Mouse (Mus musculus) cerebellum, adult 11 months (tissue): ENCODE results near the gene Pbx1.

Experiments
- DNase-seq: peaks from one replicate; pipeline ENCODE4 v3.0.0; 2022

Gene Pbx1

GRCm38 (mm10) chr1:168425017-168425705 lies 6.9 kb downstream of the Pbx1 start:
- no peak for DNase-seq

DNA sequence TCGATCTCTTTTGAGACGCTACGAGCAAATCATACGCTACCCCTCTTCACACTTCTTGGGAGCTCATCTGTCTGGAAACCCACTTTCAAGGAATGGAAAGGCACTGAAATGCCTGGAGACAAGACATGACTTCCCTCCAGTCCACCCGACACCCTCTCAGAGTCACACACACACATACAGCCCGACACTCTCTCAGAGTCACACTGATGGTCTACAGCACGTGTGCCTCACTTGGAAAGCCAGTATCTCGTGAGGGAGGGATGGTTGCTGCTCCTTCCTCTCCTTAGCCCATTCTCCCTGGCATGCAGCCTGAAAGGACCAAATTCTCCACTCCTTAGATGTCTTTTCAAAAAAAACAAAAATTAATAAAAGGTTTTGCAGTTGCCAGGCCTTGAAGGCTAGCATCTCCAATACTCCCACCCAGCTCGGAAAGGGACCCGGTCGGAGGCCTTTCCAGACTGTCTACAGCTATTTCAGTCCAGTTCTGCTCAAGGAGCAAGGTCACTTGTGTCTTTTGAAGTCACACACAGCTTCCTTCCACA lies 8.6 kb downstream of the Pbx1 start:
- no peak for DNase-seq

GRCm38 (mm10) chr1:168418903-168419302 lies 13.2 kb downstream of the Pbx1 start:
- no peak for DNase-seq

DNA sequence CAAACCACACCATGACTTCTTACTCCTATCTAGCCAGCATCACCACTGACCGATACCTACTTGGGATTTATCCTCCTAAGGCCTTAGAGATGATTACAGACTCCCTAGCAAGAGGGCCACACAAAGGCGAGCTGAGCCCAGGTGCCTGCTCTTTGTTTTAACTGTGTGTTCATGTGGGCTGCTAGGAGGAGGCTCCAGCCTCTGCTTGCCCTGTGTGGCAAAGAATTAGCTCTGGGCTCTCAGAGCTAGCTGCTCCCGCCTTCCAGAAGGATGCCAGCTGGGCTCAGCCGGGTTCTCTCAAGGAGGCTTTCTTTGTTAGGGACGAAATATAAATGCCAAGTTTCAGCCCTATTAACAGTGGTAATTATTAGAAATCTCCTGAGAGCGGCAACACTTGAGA lies 14.4 kb downstream of the Pbx1 start:
- DNase-seq = no peak

DNA sequence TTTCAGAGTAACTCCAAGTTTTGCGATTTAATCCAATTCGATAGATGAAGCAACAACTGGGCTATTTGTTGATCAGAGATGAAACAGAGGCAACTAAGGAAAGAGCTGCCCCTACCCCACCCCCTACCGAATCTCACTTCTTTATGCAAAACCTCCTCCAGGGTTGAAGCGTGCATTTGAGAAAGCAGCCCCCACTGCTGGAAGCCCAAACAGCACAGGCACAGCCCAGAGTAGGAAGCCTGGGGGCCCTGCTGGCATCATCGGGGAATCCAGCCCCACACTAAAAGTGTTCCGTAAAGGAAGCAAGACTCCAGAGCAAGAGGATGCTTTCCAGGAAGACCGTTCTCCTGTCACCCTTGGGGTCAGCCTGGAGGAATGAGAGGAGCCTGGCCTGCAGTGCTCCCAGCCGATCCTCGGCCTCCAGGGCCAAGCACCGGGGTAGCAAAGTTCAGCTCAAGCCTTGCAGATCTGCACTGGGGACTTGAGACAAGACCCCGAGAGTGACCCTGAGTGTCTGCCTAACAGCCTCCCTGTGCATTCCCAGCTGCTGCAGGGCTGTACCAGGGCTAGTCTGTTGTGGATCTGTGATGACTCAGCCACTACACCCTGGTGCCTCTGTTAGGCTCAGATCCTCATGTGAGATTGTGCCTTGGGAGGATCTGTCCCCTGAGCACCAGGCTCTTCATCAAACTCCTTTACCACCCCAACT lies 15.2 kb downstream of the Pbx1 start:
- no peak for DNase-seq

- no peak for DNase-seq
Observed at GRCm38 (mm10) chr1:168410611-168411010, 21.5 kb downstream of the Pbx1 start.

DNA sequence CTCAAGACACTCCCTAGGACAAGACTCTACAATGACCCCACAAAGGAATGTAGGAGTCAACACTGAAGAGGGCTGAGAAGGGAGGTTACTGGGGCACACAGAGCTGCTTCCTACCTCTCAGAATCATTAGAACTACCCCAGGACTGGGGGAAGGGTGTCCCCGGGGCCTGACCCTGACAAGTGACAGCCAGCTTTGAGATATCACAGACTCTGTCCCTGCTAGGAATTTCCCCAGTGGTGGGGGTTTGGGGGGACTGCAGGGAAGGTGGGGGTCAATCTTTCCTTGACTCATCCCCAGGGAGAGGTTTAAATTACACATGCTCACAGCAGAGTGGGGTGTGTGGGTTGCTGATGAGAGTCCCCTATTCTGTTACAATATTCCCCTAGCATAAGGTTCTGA lies 22.0 kb downstream of the Pbx1 start:
- no peak for DNase-seq

- no peak for DNase-seq
Observed at GRCm38 (mm10) chr1:168408757-168409156, 23.3 kb downstream of the Pbx1 start.

- DNase-seq = no peak
Observed at GRCm38 (mm10) chr1:168407958-168408357, 24.1 kb downstream of the Pbx1 start.

- no peak for DNase-seq
Observed at GRCm38 (mm10) chr1:168406291-168406675, 25.8 kb downstream of the Pbx1 start.

GRCm38 (mm10) chr1:168405645-168406290 lies 26.3 kb downstream of the Pbx1 start:
- no peak for DNase-seq

GRCm38 (mm10) chr1:168403529-168403928 lies 28.5 kb downstream of the Pbx1 start:
- no peak for DNase-seq

- no peak for DNase-seq
Observed at GRCm38 (mm10) chr1:168402683-168403082, 29.4 kb downstream of the Pbx1 start.

DNA sequence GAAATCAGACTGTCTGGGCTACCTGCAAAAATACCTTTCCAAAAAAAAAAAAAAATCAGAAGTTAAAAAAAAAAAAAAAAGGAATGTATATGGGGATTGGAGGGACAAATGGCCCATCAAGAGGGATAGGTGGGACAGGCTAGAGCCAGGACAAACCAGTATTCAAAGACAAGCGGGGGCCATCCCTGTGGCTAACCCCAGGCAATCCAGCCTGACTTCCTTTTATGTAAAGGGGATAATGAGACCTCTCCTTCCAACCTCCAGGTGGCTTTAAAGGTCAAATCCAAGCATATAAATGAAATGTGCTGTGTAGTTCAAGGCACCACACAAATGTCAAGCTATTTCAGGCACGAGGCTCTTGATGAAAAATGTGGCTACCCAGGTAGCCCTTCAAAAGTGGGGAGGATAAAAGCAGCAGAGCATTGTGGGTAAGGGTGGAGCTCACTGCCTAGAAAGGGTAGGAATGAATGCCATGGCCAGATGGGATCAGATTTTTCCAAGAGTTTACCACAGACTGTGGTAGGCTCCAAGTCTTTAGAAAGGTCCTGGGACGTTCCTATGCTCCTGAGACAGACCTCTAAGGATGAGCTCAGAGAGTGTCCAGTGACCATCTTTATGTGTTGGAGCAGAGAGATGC lies 36.4 kb downstream of the Pbx1 start:
- no peak for DNase-seq

DNA sequence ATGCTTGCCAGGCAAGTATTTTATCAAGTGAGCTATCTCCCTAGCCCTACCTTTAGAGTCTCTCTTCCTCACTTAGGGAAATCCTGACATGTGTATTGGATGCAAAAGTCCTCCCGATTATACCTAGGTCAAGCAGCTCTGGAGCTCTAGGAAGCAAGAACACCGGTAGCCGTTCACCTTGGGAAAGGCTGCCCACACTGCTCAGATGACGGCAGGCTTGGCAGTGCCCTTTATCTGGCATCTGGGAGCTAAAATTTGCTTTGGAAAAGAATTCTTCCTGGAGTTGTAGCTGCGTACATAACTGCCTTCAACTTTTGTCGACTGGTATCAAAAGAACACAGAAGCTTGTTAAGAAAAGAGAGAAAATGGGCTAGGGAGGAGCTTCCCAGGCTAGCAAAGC lies 37.5 kb downstream of the Pbx1 start:
- DNase-seq = no peak

DNA sequence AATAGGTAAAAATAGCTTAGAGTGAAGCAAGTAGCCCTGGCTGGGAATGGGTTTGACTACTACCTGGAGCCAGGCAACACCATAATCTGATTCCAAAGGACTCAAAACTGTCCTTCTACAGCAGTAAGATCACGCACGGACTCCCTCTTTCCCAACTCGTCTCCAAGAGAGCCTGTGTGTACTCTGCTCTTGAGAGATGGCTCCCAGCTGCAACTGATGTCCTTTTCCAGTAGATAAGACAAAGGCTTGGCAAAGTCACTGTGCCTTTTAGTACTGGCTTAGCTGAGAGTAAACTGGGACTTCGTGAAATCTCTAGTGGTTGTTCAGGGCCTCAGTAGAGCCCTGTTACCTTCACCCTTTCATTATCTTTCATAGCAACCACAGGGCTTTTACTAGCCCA lies 38.6 kb downstream of the Pbx1 start:
- DNase-seq = no peak

DNA sequence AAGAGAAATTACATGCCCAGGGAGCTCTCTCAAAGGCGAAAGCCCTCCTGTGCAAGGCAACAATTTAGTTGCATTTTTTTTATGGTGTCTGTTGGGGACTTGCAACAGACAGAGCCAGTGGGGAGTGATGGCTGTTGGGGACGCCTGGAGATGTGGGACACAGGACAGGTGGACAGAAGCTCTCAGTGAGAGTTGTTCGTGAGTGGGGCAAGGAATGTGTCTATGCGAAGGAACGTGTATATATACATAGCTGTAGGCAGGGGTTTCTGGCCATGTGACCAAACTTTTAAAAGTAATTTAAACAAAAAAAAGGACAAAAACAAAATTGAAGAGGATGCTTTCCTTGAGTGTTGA lies 39.6 kb downstream of the Pbx1 start:
- no peak for DNase-seq

GRCm38 (mm10) chr1:168391617-168392499 lies 40.2 kb downstream of the Pbx1 start:
- DNase-seq = peak; percentile 22

DNA sequence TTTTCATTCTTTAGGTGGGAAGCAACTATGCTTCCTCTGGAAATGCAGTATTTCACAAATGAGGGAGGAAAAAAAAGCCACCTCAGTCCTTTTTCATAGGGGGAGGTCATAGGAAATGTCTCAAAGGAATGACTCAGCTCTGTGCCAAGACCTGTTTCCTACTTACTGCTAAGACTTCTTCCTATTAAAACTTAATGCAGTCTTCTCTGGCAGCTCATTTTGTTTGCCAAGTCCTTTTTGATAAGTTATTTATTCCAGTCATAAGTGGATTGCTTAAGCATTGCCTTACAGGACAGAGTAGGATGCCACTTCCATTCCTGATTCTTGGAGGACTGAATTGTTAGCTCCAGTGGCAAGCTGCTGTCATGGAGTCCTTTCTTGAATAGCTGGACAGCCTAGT lies 41.3 kb downstream of the Pbx1 start:
- DNase-seq = no peak

GRCm38 (mm10) chr1:168386159-168386558 lies 45.9 kb downstream of the Pbx1 start:
- DNase-seq = no peak

- DNase-seq = no peak
Observed at GRCm38 (mm10) chr1:168384594-168384955, 47.5 kb downstream of the Pbx1 start.

DNA sequence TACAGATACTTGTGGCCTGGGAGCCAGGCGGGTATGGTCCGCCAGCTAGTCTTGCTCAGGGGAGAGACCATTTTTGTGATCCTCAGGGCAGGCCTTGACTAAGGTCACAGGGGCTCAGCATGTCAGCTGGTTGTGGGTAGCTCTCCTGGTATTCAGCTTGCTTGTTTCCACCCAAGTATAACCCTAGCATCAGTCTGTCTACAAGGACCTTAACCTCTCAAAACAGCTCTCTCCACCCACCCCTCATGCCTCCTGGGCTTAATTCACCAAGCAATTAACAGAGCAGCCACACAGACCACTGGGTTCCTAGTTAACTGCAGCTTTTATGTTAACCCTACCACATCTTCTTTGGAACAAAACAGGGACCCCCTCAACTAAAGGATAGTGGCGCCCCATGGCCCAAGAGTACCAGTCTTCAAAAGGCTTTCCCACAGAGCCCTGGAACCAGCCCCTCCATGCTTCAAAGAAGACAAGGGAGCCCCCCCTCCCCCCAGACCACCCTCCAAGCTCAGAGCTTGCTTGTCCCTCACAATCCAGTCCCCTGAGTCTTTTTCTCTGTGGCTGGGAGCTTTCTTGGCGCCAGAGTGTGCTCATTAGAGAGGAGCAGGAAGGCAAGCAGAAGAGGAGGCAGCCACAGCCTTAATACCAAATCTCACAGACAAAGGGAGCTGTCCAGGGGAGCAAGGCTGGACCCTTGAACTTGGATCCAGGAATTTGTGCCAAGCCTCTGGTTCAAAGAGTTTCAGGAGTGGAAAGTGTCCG lies 48.1 kb downstream of the Pbx1 start:
- DNase-seq = no peak
